Mouse (Mus musculus) stomach, postnatal 0 days (tissue): ENCODE data around the gene Slc25a36.

Source experiments
- CTCF ChIP-seq: IDR thresholded peaks from 2 replicates; pipeline ENCODE4 v1.5.1; 2016; ENCODE audit warnings: antibody characterized with exemption, low read depth, mild to moderate bottlenecking, moderate library complexity
- EP300 ChIP-seq: optimal IDR thresholded peaks from 2 replicates; pipeline ENCODE3; 2016; ENCODE audit warnings: antibody characterized with exemption

- no peak for TF ChIP-seq CTCF
- TF ChIP-seq EP300, result no peak
Observed at GRCm38 (mm10) chr9:97096180-97096579, 14.8 kb downstream of the Slc25a36 start.
